Mouse (Mus musculus): ENCODE data around the gene Tpsab1.

The Tpsab1 gene

DNA sequence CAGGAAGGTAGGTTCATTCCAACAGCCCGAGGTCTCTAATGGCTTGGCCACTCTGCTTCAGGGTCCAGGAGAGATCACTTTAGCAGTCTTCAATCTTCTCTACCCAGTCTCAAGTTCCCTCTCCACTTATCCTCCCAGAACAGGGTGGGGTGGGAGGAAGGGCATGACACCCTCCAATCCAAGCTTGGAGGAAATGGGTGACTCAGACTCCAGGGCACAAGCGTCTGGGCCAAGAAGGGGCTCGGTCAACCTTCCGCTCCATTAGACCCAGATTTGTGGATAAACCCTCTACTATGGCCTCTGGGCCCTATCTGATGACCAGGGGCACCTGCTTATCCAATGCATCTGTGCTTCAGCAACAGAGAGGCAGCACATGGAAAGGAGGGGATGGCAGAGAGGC, at the start of gene Tpsab1:
Gene Tpsab1, minus strand, starts transcription at position 101 of the 400 bp plus-strand sequence.
- DNase-seq (ENCODE audit: low spot score), result no peak

DNA sequence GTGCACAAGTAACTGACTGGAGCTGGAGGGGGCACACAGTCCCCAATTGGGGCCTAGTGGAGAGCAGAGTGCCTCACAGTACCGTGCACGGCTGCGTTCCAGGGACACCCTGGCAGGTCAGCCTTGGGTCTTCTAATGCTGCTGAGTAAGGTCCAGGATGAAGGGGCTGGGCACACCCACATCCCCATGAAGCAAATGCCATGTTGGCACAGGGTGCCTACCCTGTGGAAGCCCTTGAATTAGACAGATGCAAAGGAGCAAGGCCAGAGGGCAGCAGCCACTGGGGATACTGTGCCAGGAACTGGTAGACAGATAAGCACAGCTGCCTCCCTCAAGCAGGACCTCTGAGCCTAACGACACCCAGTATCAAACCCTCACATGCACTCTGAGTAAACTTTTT, 49.2 kb upstream of the Tpsab1 start:
- no peak for DNase-seq (ENCODE audit: low spot score)

DNA sequence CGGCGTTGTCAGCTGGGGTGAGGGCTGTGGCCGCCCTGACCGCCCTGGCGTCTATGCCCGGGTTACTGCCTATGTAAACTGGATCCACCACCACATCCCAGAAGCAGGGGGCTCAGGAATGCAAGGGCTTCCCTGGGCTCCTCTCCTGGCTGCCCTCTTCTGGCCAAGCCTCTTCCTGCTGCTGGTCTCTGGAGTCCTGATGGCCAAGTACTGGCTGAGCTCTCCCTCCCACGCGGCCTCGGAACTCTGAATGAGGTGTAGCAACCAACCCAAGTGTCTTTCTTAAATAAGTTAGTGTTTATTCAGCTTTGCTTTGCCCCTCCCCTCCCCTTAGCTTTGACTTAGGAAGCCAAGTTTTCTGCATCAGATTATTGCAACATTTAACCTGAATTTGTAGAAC, 28.6 kb upstream of the Tpsab1 start:
- no peak for DNase-seq (ENCODE audit: low spot score)

DNA sequence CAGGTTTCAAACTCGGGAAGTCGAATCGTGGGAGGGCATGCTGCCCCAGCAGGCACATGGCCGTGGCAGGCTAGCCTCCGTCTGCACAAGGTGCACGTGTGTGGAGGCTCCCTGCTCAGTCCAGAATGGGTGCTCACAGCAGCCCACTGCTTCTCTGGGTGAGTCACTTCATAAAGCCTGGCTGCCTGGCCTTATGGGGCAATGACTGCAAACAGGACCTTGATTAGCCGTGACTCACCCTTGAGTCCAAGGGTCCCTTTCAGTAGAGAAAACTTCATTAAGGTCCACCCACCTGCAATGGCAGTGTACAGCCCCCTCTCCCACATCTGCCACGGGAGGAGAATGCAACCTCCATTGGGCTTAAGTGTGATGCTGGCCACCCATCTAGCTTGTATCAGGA, 27.1 kb upstream of the Tpsab1 start:
- DNase-seq (ENCODE audit: low spot score), result peak; percentile 48

DNA sequence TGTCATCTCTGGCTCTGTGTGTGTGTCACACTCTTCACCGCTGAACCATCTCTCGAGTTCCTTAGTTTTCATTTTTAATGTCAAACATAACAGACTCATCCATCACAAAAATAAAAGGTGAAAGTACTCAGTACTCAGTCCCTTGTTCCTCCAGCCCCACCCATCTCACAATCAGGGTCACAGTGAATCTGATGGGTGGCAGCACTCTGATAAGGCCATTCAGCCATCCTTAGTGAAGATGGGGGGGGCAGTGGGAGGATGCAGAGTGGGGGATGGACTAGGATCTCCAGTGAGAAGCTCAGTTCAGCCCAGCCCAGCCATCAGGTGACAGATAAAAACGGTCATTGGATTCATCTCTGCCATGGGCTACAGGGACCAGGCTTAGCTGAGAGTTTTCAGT, 23.6 kb upstream of the Tpsab1 start, which contains the start of gene Tpsg1:
Gene Tpsg1, plus strand, starts transcription at position 301 of the 400 bp plus-strand sequence.
- DNase-seq (ENCODE audit: low spot score), result no peak

DNA sequence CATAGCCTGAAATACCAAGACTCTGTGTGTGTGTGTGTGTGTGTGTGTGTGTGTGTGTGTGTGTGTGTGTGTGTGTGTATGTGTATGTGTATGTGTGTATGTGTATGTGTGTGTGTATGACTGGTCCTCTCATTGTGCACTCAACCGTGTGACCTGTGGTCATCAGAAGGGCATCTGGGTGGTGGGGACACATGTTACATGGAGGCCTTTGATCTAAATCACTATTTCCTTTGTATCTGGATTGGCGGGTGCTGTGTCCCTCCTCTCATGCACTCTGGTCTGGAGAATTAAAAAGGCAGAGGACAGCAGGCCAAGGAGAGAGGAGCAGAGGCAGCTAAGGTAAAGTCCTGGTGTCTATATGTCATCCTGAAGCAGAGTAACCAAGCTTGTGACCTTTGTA, 20.6 kb upstream of the Tpsab1 start, which contains the start of gene Tpsb2:
Gene Tpsb2, plus strand, starts transcription at position 301 of the 400 bp plus-strand sequence.
- no peak for DNase-seq (ENCODE audit: low spot score)

DNA sequence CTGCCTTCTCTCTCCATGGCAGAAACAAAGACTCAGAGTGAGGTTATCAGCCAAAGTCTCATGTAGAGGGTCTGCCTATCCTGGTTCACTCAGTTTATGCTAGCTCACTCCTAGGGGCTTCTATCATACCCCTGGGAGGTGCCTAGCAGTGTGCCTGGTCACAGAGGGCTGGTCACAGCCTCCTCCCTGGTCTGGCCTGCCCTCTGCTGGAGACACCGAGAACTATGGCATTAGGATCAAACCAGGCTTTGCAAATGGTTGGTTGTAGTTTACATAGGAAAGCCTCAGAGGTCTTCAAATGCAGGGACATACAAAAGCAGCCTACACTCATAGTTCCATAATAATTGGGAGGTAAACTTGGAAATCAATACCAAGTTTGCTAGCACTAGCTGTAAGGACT, 18.4 kb upstream of the Tpsab1 start:
- peak; percentile 49 for DNase-seq (ENCODE audit: low spot score)

DNA sequence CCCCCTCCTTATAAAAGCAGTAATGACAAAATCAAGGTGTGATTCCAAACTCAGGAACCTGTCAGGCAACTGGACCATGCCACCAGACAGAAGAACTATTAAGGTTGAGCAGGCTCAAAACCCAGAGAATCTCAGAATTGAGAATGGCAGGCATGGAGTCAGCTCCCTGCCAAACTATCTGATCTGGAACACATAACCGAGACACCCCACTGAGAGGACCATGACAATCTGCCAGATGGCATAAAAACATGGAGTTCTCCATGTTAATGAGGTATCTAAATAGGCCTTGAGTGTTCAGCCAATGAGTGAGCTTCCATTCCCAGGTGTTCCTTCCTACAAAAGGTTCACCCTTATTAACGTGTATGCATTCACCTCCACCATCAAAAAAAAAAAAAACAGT, 15.9 kb upstream of the Tpsab1 start:
- DNase-seq (ENCODE audit: low spot score), result no peak

DNA sequence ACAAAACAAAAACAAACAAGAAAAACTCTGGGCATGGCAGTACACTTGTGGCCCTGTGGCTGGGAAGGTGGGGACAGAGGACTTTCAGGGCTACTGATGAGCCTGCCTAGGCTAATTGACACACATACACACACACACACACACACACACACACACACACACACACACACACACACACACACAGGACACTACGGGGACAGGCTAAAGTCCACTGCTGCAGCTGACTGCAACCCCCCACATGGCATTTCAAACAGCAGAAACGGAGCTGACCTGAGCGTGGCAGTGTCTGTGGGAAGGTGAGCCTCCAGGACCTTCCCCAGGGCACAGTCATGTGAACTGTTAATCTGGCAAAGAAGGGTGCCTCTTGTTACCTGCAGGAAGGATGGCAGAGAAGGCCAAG, 3.9 kb downstream of the Tpsab1 start:
- no peak for DNase-seq (ENCODE audit: low spot score)

DNA sequence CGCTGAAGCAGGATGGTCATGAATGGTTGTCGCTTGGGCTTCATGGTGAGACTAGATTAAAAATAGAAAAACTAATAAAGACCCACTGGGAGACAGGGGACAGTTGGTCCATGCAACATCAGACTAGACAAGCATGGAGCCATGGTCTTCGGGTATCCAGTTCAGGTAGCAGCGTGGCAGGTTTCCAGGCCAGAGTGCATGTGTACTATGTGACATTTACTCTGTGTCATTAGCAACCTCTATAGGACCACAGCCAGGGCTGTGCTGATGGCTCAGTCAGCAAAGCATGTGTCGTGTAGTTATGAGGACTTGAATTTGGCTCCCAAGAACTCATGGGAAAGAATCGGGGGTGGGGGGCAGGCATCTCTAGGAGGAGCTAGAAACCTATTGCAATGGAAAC, 5.4 kb downstream of the Tpsab1 start:
- DNase-seq (ENCODE audit: low spot score), result no peak

DNA sequence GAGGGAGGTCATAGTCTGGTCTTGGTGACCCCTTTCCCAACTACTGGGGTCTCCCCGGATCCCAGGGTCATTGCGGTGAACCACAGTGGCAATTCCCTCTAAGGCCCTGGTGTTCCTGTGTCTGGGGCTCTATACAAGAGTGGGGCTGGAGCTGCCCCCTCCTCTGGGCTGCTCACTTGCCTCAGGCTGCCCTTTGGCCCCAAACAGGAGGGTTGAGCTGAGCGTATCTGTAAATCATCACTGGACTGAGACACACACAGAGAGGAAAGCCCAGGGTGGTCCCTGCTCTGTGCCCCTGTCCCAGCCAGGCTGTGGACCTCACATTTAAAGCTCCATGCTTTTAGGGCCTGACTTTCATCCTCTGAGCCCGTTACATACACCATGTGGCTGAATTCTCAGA, 7.1 kb downstream of the Tpsab1 start:
- DNase-seq (ENCODE audit: low spot score), result no peak

DNA sequence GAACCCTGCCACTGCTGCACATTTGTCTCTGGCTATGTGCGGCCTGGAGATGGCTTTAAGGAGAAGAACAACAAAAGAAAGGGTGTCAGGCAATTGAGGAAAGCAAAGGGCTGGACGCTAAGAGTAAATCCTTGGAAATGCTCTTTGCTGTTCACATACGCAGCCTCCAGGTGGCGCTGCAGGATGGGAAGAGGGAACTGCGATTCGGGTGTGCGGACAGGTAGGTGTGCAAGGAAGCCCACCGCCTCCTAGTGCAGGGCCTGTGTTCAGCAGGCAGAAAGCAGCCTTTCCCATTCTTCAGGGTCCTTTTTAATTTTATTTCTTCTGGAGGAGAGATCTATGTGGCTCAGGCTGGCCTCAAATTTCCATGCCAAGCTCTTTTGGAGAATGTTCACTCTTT, 11.4 kb downstream of the Tpsab1 start:
- peak; percentile 84 for DNase-seq (ENCODE audit: low spot score)

DNA sequence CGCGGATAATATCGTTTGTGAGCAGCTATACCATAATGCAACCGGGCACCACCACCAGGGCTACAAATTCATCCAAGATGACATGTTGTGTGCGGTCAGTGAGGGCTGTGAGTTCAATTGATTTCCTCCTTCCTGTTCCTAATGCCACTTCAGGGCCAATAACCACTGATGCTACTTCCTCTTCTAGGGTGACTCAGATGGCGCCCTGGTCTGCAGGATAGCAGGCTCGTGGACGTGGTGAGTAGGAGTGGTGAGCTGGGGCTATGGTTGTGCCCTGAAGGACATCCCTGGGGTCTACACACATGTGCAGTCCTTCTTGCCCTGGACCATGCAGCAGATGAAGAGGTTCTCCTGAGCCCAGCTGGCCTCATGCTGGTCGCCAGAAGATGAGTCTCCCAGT, 13.0 kb downstream of the Tpsab1 start:
- no peak for DNase-seq (ENCODE audit: low spot score)

DNA sequence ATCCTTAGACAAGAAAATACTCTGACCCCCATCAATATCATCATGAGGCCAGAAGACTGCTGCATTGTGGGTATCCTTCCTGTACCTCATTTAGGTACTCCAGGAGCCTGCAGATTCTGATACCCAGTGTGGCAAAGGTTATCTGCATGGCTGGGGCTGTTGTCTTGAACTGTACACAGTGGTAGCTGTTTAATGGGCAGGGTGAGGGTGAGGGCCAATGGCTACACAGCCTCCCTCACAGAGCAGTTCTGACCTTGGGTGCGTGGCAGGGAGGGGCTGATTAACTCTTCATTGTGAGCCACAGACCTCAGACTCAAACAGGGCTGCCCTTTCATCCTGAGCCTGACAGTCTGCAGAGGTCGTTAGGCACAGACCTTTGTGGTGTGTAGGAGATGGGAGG, 22.4 kb downstream of the Tpsab1 start:
- no peak for DNase-seq (ENCODE audit: low spot score)

DNA sequence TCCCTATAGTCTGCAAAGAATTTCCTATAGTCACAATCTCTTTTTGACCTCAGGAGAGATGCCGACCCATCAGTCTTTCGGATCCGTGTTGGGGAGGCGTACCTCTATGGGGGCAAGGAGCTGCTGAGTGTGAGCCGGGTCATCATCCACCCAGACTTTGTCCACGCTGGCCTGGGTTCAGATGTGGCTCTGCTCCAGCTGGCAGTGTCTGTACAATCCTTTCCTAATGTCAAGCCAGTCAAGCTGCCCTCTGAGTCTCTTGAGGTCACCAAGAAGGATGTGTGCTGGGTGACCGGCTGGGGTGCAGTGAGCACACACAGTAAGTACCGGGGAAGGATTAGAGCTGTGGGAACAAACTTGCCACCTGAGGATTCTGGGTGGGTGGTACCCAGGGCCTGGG, 24.5 kb downstream of the Tpsab1 start:
- no peak for DNase-seq (ENCODE audit: low spot score)

DNA sequence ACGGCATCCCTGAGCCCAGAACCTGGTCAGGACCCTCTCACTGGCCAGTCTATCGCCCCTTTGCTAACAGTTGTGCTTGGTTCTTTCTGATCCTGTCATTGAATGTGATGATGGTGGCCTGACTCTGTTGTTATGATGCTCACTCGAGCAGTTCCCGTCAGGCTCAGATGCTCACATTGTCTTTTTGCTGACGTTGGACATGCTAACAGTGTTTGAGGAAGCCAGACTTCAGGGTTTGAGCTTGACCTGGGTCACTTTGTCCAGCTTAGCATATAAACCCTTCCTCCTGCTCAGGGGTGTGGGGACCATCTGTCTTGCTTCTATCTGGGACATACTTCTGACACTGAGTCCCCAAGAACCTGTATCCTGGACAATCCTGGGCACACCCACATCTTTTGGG, 27.0 kb downstream of the Tpsab1 start, which contains the start of gene Prss29:
Gene Prss29, plus strand, starts transcription at position 301 of the 400 bp plus-strand sequence.
- no peak for DNase-seq (ENCODE audit: low spot score)

DNA sequence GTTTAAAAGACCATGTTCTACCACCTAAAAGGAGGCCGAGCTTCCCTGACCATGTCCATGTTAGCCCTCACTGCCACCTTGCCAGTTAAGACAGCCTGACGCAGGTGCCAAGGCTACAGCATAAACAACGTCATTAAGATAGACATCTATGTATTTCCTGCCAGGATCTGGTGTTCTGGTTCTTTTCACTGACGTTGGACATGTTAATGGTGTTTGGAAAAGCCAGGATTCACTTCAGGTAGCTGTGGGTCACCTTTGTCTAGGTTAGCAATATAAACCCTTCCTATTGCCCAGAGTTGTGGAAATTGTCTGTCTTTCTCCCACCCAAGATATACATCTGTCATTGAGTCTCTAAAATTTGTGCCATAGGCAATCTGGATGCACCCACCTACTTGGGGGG, 37.0 kb downstream of the Tpsab1 start, which contains the start of gene Prss28:
Gene Prss28, plus strand, starts transcription at position 301 of the 400 bp plus-strand sequence.
- peak; percentile 73 for DNase-seq (ENCODE audit: low spot score)

DNA sequence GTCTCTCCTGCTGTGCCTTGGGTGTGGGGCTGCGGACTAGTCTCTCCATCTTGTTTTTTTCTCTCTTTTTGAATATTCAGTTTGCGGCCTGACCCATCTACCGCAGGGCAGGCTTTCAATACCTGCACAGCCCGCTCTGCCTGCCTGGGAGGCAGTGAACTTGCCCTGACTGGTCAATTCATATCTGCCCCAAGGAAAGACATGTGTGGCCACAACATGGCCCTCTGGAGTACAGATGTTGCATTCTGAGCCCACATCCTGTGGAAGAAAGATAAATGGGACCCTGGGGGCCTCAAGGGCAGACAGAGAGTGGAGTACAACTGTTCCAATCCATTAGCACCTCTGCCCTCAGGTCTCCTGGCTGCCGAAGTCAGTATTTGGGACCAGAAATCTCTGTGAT, 47.3 kb downstream of the Tpsab1 start, which contains the start of gene Prss34:
Gene Prss34, plus strand, starts transcription at position 301 of the 400 bp plus-strand sequence.
- no peak for DNase-seq (ENCODE audit: low spot score)

DNA sequence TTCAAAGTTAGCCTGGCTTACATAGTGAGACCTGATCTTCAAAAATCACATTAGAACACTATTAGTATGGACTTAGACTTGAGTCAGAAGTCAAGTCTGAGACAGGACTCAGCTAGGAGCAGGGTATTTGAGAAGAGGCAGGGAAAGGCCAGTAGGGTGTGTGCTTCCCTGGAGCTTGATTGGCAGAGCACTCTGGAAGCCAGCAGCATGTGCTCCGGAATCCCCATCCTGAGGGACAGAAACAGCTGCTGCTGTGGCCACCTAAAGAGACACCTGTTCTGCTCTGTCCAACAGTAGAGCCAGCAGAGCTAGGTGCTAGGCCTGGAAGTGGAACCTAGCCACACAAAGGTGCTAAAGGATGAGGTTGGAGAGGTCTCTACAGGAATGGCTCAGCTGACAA, 51.3 kb downstream of the Tpsab1 start:
- DNase-seq (ENCODE audit: low spot score), result no peak

DNA sequence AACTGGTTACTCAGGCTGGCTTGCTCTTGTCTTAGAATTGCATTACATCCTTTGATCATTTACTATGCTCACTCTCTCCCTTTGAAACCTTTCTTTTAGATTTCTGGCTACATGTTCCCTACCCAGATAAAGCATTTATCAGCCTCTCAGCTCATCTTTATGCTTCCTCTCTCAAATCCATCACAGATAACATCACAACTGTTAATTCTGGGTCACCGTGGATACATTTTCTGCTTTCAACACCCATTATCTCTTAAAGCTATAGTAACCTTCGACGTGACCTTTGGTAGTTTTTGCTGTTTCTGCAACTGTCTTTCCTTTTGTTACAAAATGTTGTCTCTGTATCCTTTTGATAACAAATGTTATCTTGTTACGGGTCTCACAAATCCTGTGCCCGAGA, 51.9 kb downstream of the Tpsab1 start:
- no peak for DNase-seq (ENCODE audit: low spot score)

Data from MN1 (cell line).